Mouse (Mus musculus): ENCODE results near the gene Szrd1.
A peak's percentile ranks its signal among the peaks of the same experiment; 100 is the strongest.

Szrd1 gene

GRCm38 (mm10) chr4:141139116-141139970 is at the start of gene Szrd1:
Gene Szrd1 (minus strand): TSS chr4:141139775.
- DNase-seq (ENCODE audit: low spot score), result peak; percentile 98

- no peak for DNase-seq (ENCODE audit: low spot score)
These were observed 47.6 kb upstream of the Szrd1 start for GRCm38 (mm10) chr4:141186923-141187836.

GRCm38 (mm10) chr4:141184426-141184825 is 44.9 kb upstream of the Szrd1 start:
- DNase-seq (ENCODE audit: low spot score), result no peak

- DNase-seq (ENCODE audit: low spot score), result no peak
These were observed 44.4 kb upstream of the Szrd1 start for GRCm38 (mm10) chr4:141183932-141184331.

GRCm38 (mm10) chr4:141181981-141182380 is 42.4 kb upstream of the Szrd1 start:
- DNase-seq (ENCODE audit: low spot score), result no peak

- no peak for DNase-seq (ENCODE audit: low spot score)
These were observed 41.3 kb upstream of the Szrd1 start for GRCm38 (mm10) chr4:141180831-141181230.

- DNase-seq (ENCODE audit: low spot score), result no peak
These were observed 38.9 kb upstream of the Szrd1 start for GRCm38 (mm10) chr4:141178500-141178899.

GRCm38 (mm10) chr4:141176328-141176838 is 36.8 kb upstream of the Szrd1 start:
- no peak for DNase-seq (ENCODE audit: low spot score)

- DNase-seq (ENCODE audit: low spot score), result no peak
These were observed 36.2 kb upstream of the Szrd1 start for GRCm38 (mm10) chr4:141175783-141176182.

GRCm38 (mm10) chr4:141172121-141172520 is 32.5 kb upstream of the Szrd1 start:
- no peak for DNase-seq (ENCODE audit: low spot score)

- DNase-seq (ENCODE audit: low spot score), result no peak
These were observed 27.6 kb upstream of the Szrd1 start for GRCm38 (mm10) chr4:141167156-141167555.

- no peak for DNase-seq (ENCODE audit: low spot score)
These were observed 26.2 kb upstream of the Szrd1 start for GRCm38 (mm10) chr4:141165744-141166292.

- no peak for DNase-seq (ENCODE audit: low spot score)
These were observed 24.2 kb upstream of the Szrd1 start for GRCm38 (mm10) chr4:141163729-141164128.

- DNase-seq (ENCODE audit: low spot score), result peak; percentile 74
These were observed 22.2 kb upstream of the Szrd1 start for GRCm38 (mm10) chr4:141161699-141162208.

GRCm38 (mm10) chr4:141160193-141160592 is 20.6 kb upstream of the Szrd1 start:
- DNase-seq (ENCODE audit: low spot score), result no peak

- no peak for DNase-seq (ENCODE audit: low spot score)
These were observed 20.1 kb upstream of the Szrd1 start for GRCm38 (mm10) chr4:141159666-141160065.

GRCm38 (mm10) chr4:141159093-141159492 is 19.5 kb upstream of the Szrd1 start:
- DNase-seq (ENCODE audit: low spot score), result no peak

GRCm38 (mm10) chr4:141158609-141159008 is 19.0 kb upstream of the Szrd1 start:
- no peak for DNase-seq (ENCODE audit: low spot score)

GRCm38 (mm10) chr4:141157485-141157884 is 17.9 kb upstream of the Szrd1 start:
- DNase-seq (ENCODE audit: low spot score), result no peak

- no peak for DNase-seq (ENCODE audit: low spot score)
These were observed 9.5 kb upstream of the Szrd1 start for GRCm38 (mm10) chr4:141149116-141149515.

GRCm38 (mm10) chr4:141148009-141148801 is 8.6 kb upstream of the Szrd1 start:
- no peak for DNase-seq (ENCODE audit: low spot score)
